Mouse (Mus musculus): ENCODE measurements around the gene Slc34a1. TPM values are rescaled to one million over a fixed set of nuclear protein-coding genes. Genes with fewer than 3 reads are reported as not detected.
A peak's percentile ranks its signal among the peaks of the same experiment; 100 is the strongest.

The Slc34a1 gene
- polyA plus RNA-seq, 1 experiment from 2014 or later, result 0.20 TPM

DNA sequence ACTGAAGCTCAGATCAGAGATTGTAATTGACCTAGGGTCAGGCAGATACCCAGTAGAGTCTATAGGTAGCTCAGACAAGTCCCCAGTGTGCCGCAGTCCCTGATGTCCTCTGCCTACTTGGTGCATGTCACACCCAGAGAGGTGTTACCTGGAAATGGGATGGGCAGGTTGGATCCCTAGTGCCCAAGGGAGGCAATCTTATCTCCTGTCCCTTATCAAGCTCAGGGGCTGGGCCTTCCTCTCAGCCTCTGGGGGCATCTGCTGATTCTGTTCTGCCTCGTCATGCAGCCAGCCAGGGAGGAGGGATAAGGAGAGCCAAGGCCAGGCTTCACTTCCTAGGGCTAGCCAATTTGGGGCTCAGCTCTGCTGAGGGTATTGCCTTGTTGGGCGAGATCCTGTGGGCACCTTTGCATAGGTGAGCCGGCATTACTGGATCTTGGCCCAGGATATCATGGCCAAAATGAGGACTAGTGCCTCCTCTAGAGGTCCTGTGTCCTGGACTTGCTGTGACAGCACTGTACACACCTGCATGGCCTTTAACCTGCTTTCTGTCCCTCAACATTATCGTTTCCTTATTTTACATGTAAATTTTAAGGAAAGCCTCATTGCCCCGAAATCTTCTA, 48.6 kb downstream of the Slc34a1 start:
- 78% methylated on average over 6 of the region's 6 CpGs for WGBS
- H3K9ac ChIP-seq, result 0 out of 2 replicates have a peak overlapping the region, but pooled peaks have one; percentile 3
- H3K4me1 ChIP-seq, result peaks cover 26% of the 10 kb centered on the region
- ATAC-seq (ENCODE audit: insufficient number of reproducible peaks, low FRiP score, low TSS enrichment, low read depth), result no peak
- no peaks in the 10 kb centered on the region for H3K9me3 ChIP-seq
- H3K27me3 ChIP-seq, result no peaks in the 10 kb centered on the region
- peak overlapping the region; percentile 88 for H3K4me3 ChIP-seq
- peak overlapping the region; percentile 76 for H3K4me2 ChIP-seq
- H3K36me3 ChIP-seq, result peaks cover 24% of the 10 kb centered on the region
- no peak overlapping the region for H3K27ac ChIP-seq

DNA sequence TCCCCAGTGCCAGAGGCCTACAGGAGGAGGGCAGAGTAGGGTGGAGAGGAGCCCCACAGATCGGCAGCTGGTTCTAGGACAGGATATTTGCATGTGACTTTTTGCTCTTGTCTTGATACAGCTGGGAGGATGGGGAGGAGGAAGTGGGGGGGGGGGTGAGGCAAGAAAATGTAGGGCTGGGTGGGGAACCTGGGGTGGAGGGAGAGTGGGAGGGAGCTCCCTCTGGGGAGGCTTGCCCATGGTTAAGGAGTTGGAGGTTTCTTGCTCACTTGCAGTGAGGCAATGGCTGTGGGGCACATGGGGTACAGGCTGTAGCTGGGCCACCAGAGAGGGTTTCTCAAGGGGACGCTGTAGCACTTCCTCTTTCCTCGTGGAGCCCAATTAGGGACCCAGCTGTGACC, 49.6 kb downstream of the Slc34a1 start:
- ATAC-seq (ENCODE audit: insufficient number of reproducible peaks, low FRiP score, low TSS enrichment, low read depth), result no peak
- Histone ChIP-seq H3K4me2 (no peak overlapping the region), H3K36me3 (peaks cover 34% of the 10 kb centered on the region), H3K27me3 (no peaks in the 10 kb centered on the region), H3K4me3 (no peak overlapping the region), H3K9ac (no peak overlapping the region), H3K4me1 (peaks cover 29% of the 10 kb centered on the region), H3K9me3 (no peaks in the 10 kb centered on the region), H3K27ac (no peak overlapping the region)
- 39% methylated on average over 3 of the region's 3 CpGs for WGBS

DNA sequence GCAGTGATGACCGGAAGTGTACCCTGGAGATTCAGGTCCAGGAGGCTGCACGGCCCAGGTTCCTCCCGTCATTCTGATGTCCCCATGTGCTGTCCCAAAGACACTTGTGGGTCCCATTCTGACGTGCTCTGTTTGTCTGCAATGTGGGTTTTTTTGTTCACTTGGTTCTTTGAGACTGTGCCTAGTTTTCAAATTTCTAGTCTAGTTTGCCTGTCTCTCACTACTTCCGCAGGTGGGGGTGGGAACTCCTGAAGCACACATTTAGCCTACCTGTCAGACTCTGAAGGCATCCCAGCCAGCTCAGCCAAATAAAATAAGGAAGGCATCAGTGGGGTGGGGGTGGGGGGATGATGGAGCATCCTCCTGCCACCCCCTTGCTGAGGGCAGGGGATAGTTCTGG, 50.1 kb downstream of the Slc34a1 start:
- no peak for ATAC-seq (ENCODE audit: insufficient number of reproducible peaks, low FRiP score, low TSS enrichment, low read depth)
- Histone ChIP-seq H3K4me1 (peaks cover 29% of the 10 kb centered on the region), H3K27ac (no peak overlapping the region), H3K27me3 (no peaks in the 10 kb centered on the region), H3K36me3 (peaks cover 40% of the 10 kb centered on the region), H3K4me3 (no peak overlapping the region), H3K9ac (no peak overlapping the region), H3K4me2 (no peak overlapping the region), H3K9me3 (no peaks in the 10 kb centered on the region)
- WGBS, result 91% methylated on average over 5 of the region's 5 CpGs

DNA sequence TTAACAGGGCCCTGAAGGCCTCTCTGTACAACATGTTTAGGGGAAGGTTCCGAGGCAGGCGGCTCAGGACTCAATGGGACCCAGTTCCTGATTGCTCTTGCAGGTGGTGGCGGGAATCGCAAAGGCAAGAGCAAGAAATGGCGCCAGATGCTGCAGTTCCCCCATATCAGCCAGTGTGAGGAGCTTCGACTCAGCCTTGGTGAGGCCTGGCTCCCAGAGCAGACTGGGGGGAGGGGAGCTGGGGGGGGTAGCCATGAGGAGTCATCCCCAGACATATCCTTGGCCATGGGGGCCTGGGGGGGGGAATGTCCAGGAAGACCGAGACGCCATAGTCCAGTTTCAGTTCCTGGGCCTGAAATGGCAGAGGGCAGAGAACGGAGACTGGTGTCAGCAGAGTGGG, 51.2 kb downstream of the Slc34a1 start:
- no peaks in the 10 kb centered on the region for H3K9me3 ChIP-seq
- no peak overlapping the region for H3K27ac ChIP-seq
- H3K4me1 ChIP-seq, result peaks cover 29% of the 10 kb centered on the region
- peaks cover 49% of the 10 kb centered on the region for H3K36me3 ChIP-seq
- no peak overlapping the region for H3K4me2 ChIP-seq
- no peak for ATAC-seq (ENCODE audit: insufficient number of reproducible peaks, low FRiP score, low TSS enrichment, low read depth)
- H3K9ac ChIP-seq, result no peak overlapping the region
- H3K27me3 ChIP-seq, result no peaks in the 10 kb centered on the region
- H3K4me3 ChIP-seq, result no peak overlapping the region
- WGBS, result 88% methylated on average over 9 of the region's 9 CpGs

DNA sequence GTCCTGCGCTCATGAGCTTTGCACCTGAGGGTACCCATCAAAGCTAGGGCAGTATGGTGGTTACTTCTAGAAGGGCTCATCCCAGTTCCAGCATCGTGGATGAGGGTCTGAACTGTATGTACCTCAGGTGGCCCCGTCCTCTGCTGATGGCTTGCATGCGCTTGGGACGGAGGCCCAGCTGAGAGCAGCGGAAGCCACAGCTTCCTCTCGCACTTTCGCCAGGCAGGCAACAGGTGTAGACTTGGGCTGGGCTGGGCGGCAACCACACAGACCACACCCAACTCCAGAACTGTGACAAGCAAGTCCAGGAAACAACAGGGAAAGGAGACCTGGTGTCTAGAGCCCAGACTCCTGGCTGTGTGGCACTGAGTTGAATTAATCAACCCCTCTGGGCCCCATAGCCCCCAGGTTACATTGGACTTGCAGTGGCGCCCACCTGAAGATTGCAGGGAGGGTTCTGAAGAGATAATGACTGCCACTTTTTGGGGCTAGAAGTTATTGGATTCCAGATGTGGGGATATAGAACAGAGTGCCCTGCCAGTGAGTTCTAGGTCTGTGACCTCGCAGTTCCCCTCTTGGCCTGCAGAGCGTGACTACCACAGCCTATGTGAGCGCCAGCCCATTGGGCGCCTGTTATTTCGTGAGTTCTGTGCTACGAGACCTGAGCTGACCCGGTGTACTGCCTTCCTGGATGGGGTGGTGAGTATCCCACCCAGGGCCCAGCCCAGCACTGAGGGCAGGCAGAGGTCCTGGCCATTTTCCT, 51.9 kb downstream of the Slc34a1 start:
- H3K4me2 ChIP-seq, result no peak overlapping the region
- ATAC-seq (ENCODE audit: insufficient number of reproducible peaks, low FRiP score, low TSS enrichment, low read depth), result no peak
- WGBS, result 88% methylated on average over 17 of the region's 17 CpGs
- H3K27me3 ChIP-seq, result no peaks in the 10 kb centered on the region
- H3K4me3 ChIP-seq, result no peak overlapping the region
- no peak overlapping the region for H3K9ac ChIP-seq
- H3K9me3 ChIP-seq, result no peaks in the 10 kb centered on the region
- H3K36me3 ChIP-seq, result peaks cover 54% of the 10 kb centered on the region
- peaks cover 29% of the 10 kb centered on the region for H3K4me1 ChIP-seq
- no peak overlapping the region for H3K27ac ChIP-seq

DNA sequence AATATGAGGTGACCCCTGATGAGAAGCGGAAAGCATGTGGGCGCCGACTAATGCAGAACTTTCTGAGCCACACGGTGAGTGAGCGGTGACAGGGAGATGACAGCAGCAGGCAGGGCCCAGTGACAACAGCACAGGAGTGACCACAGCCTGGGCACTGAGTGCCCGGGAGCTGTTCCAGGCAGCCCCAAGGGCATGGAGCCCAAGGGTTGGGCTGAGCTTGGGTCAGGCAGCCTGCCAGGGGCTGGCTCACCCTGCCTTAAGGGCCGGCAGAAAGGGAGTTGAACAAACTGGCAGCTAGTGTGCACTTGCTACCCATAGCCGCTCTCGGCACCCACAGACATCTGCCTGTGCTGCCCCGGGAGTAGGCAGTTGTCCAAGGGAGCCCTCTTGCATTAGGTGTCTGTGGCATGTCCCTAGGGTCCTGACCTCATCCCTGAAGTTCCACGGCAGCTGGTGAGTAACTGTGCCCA, 52.6 kb downstream of the Slc34a1 start:
- Histone ChIP-seq H3K4me1 (peaks cover 29% of the 10 kb centered on the region), H3K27ac (no peak overlapping the region), H3K9ac (no peak overlapping the region), H3K27me3 (no peaks in the 10 kb centered on the region), H3K4me2 (no peak overlapping the region), H3K36me3 (peaks cover 60% of the 10 kb centered on the region), H3K4me3 (no peak overlapping the region), H3K9me3 (no peaks in the 10 kb centered on the region)
- no peak for ATAC-seq (ENCODE audit: insufficient number of reproducible peaks, low FRiP score, low TSS enrichment, low read depth)
- 91% methylated on average over 11 of the region's 11 CpGs for WGBS

DNA sequence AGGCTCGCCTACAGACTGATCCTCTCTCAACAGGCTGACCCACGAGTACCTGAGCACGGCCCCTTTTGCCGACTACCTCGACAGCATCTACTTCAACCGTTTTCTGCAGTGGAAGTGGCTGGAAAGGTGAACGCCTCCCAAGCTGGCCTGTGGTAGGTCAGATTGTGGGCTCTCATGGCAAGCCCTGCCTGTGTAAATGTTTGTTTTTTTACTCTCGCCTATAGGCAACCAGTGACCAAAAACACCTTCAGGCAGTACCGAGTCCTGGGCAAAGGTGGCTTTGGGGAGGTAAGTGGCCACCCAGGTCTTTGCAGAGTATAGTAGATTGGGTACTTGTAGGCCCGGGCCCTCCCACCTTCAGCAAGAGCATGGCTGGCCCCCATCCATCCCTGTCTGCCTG, 53.3 kb downstream of the Slc34a1 start:
- H3K4me1 ChIP-seq, result peaks cover 23% of the 10 kb centered on the region
- 89% methylated on average over 10 of the region's 10 CpGs for WGBS
- ATAC-seq (ENCODE audit: insufficient number of reproducible peaks, low FRiP score, low TSS enrichment, low read depth), result no peak
- H3K4me2 ChIP-seq, result no peak overlapping the region
- no peaks in the 10 kb centered on the region for H3K27me3 ChIP-seq
- H3K9ac ChIP-seq, result 0 out of 2 replicates have a peak overlapping the region, but pooled peaks have one; percentile 7
- peaks cover 67% of the 10 kb centered on the region for H3K36me3 ChIP-seq
- H3K27ac ChIP-seq, result no peak overlapping the region
- no peaks in the 10 kb centered on the region for H3K9me3 ChIP-seq
- no peak overlapping the region for H3K4me3 ChIP-seq

DNA sequence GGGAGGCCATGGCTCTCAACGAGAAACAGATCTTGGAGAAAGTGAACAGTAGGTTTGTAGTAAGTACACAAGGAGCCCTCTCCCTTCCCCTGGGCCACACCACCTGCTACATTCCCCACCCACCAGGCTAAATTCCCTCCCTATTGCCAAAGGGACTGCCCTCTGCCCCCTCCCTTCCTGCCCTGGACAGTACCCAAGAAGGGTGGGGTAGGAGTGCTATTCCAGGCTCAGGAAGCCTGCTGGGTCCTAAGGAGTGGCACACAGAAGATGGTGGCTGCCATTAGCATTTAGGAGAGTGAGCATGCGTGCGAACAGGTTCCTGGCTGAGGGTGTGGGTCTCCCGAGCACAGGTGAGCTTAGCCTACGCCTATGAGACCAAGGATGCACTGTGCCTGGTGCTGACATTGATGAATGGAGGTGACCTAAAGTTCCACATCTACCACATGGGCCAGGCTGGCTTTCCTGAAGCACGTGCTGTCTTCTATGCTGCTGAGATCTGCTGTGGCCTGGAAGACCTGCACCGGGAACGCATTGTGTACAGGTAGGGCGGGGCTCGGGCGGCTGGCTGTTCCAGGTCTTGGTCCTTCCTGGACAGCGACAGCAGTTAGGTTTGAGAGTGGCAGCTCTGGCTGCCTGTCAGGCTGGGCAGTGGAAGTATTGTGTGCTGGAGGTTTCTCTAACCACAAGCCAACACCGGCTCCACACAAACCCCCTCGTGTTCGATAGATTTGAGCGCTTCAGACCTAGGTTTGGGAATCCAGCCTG, 54.0 kb downstream of the Slc34a1 start:
- Histone ChIP-seq H3K4me1 (peaks cover 17% of the 10 kb centered on the region), H3K4me3 (no peak overlapping the region), H3K27me3 (no peaks in the 10 kb centered on the region), H3K9ac (0 out of 2 replicates have a peak overlapping the region, but pooled peaks have one; percentile 7), H3K4me2 (no peak overlapping the region), H3K9me3 (no peaks in the 10 kb centered on the region), H3K27ac (no peak overlapping the region), H3K36me3 (peaks cover 74% of the 10 kb centered on the region)
- ATAC-seq (ENCODE audit: insufficient number of reproducible peaks, low FRiP score, low TSS enrichment, low read depth), result no peak
- 93% methylated on average over 16 of the region's 16 CpGs for WGBS

DNA sequence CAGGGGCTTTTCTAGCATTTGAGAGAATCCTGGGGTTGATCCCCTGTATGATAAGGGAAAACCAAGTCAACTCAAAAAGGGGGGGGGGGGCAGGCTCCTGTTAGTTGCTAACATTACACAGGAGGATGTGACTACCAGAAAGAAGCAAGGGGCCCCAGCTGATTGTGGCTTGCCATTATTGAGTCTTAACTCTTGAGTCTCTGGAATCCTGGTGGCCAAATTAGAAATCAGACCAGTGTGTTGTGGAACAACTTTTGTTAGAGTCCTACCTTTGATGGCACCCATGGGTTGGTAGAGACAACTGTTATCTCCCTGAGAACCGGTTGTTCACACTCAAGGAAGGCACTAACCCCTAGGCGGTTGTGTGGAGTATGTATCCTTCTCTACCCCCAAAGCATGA, 65.0 kb downstream of the Slc34a1 start:
- Histone ChIP-seq H3K4me2 (no peak overlapping the region), H3K4me1 (peaks cover 21% of the 10 kb centered on the region), H3K27ac (no peak overlapping the region), H3K9ac (no peak overlapping the region), H3K36me3 (peaks cover 42% of the 10 kb centered on the region), H3K9me3 (no peaks in the 10 kb centered on the region), H3K4me3 (no peak overlapping the region), H3K27me3 (no peaks in the 10 kb centered on the region)
- 51% methylated on average over 2 of the region's 2 CpGs for WGBS
- no peak for ATAC-seq (ENCODE audit: insufficient number of reproducible peaks, low FRiP score, low TSS enrichment, low read depth)

DNA sequence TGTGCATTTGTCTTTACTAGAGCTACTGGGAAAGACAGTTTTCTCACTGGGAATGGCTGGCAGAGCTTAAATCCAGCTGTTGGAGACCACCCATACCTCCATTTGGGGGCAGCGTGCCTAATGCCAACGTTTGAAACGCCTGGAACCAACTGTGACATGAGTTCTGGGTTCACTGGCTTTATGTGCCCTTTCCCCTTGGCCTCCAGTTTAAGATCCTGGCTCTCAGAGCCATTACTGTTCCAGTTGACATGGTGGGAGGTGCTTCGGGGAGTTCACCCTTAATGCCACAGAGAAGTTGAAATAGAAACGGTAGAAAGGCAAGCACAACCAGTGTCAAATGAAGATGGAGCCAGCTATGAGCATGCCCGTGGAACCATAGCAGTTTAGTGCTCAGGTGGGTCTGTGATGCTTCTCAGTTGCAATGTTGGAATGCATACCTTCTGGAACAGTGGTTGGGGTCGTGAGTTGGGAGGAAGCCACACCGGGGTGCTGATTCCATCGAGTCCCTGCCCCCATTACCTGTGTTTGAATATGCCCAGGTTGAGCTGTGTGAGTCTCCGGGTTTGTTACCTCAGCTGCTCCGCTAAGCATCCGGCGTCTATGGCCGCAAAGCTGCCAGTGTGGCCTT, 65.5 kb downstream of the Slc34a1 start:
- peak overlapping the region; percentile 95 for H3K4me2 ChIP-seq
- WGBS, result 10% methylated on average over 14 of the region's 14 CpGs
- peaks cover 37% of the 10 kb centered on the region for H3K36me3 ChIP-seq
- peak overlapping the region; percentile 67 for H3K9ac ChIP-seq
- no peaks in the 10 kb centered on the region for H3K27me3 ChIP-seq
- no peak overlapping the region for H3K27ac ChIP-seq
- no peaks in the 10 kb centered on the region for H3K9me3 ChIP-seq
- no peak for ATAC-seq (ENCODE audit: insufficient number of reproducible peaks, low FRiP score, low TSS enrichment, low read depth)
- H3K4me1 ChIP-seq, result peaks cover 21% of the 10 kb centered on the region
- peak overlapping the region; percentile 70 for H3K4me3 ChIP-seq

DNA sequence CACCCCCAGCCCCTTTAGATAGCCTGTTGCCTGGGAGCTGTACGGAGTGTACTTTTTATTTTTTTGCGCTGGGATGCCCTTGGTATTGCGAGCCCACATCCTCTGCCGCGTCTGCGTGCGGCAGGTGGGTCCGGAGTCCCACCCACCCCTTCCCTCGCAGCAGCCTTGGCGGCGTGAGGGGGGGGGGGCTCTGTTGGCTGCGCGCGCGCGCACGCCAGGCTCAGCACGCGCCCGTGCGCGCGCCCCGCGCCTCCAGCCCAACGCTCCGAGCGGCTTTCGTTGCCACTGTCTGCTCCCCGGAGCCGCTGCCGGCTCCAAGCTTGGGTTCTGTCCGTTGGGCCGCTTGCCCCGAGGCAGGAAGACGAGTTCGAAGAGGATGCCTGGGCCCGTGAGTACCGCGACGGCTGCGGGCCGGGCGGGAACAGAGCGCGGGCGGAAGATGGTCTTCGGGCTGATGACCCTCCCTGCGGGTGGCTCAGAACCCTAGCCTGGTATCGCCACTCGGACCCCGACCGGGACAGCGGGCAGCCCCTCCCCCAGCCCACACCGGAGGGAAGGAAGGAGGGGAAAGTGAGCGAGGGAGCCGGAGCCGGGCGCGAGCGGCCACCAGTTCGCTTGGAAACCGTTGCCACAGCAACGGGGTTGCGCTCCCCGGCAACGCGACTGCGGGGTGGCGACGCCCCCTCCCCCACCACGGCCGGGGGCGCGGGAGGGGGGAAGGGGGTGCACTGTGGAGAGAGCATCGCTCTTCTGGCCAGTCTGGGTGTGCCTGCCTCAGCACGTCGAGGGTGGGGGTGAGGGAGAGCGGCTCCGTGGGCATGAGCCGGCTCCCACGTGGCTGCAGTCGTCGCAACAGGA, 66.3 kb downstream of the Slc34a1 start, which contains the start of gene Prr7:
Prr7 (plus strand) TSS at position 241 of the 858 bp plus-strand sequence.
- H3K36me3 ChIP-seq, result peaks cover 29% of the 10 kb centered on the region
- peak within 1 kb of the TSS; percentile 81 for H3K27ac ChIP-seq
- no peaks in the 10 kb centered on the region for H3K27me3 ChIP-seq
- under 1% methylated on average over 77 of the region's 84 CpGs for WGBS
- peak within 1 kb of the TSS; percentile 70 for H3K4me3 ChIP-seq
- peaks cover 21% of the 10 kb centered on the region for H3K4me1 ChIP-seq
- no peaks in the 10 kb centered on the region for H3K9me3 ChIP-seq
- ATAC-seq (ENCODE audit: insufficient number of reproducible peaks, low FRiP score, low TSS enrichment, low read depth), result peak; percentile 35; the same call in 1 of the 2 replicates
- peak within 1 kb of the TSS; percentile 95 for H3K4me2 ChIP-seq
- peak within 1 kb of the TSS; percentile 67 for H3K9ac ChIP-seq

Data from limb, embryonic 15.5 days (tissue).